Comparison of ENCODE assay signal across 23 mouse cellular contexts in genomic region chr3:157198659-157199058, GRCm38 (mm10).
DNase-seq lines count a peak whose midpoint lies in the region; ATAC-seq and TF ChIP-seq lines count a peak whose summit lies in the region.
"Had no signal": no experiment of that assay in that cellular context is flagged by ENCODE, and none has a peak within 500 bp of the region (broad histone marks: within the 10 kb centered on the region; RNA-seq: fewer than 3 reads in every experiment).

No protein-coding gene starts in this region.

- TF ChIP-seq CTCF in hindbrain, postnatal 0 days (IDR thresholded peaks at IDR 0.05; ENCODE audit: low read depth) = peak; percentile 37; the same call in 1 of the 2 replicates
- TF ChIP-seq CTCF in liver, postnatal 0 days (IDR thresholded peaks at IDR 0.05; ENCODE audit: low read depth) = 0 out of 2 replicates have a peak, but pooled peaks have one; percentile 9

- H3K4me2 ChIP-seq in hindbrain, postnatal 0 days (ENCODE audit: low read depth, low read length) = no peak overlapping the region
- no peak overlapping the region for H3K4me2 ChIP-seq in hindbrain, embryonic 13.5 days
- H3K4me2 ChIP-seq in liver, postnatal 0 days (ENCODE audit: low read depth, low read length) = no peak overlapping the region
- no peak overlapping the region for H3K4me2 ChIP-seq in liver, embryonic 12.5 days
- H3K4me2 ChIP-seq: embryonic facial prominence, embryonic 15.5 days; heart, embryonic 13.5 days; limb, embryonic 15.5 days; liver, embryonic 15.5 days; midbrain, embryonic 13.5 days; neural tube, embryonic 13.5 days had no signal

- WGBS in hindbrain, postnatal 0 days = 85% methylated on average over 4 of the region's 4 CpGs
- 86% methylated on average over 4 of the region's 4 CpGs for WGBS in hindbrain, embryonic 13.5 days
- WGBS in liver, postnatal 0 days (ENCODE audit: insufficient replicate concordance) = 69% methylated on average over 4 of the region's 4 CpGs
- 54% methylated on average over 4 of the region's 4 CpGs for whole genome bisulfite sequencing in liver, embryonic 12.5 days (ENCODE audit: insufficient replicate concordance)

- ATAC-seq in hindbrain, postnatal 0 days = no peak
- no peak for ATAC-seq in hindbrain, embryonic 13.5 days (ENCODE audit: low FRiP score)
- ATAC-seq in liver, postnatal 0 days = no peak
- no peak for ATAC-seq in liver, embryonic 12.5 days
- ATAC-seq: midbrain, embryonic 13.5 days had no signal

- DNase-seq in hindbrain, postnatal 0 days (ENCODE audit: low spot score) = no peak
- DNase-seq in liver, postnatal 0 days = no peak
- DNase-seq in 416B (ENCODE audit: low read depth) (peak; percentile 7), ES-CJ7 (ENCODE audit: low read depth, low spot score) (peak; percentile 11)
- DNase-seq in right cerebral cortex, postnatal 14 days = no peak
- DNase-seq: adrenal gland, postnatal 36 days; cerebellum, adult 9-10 months; gastrocnemius, postnatal 25 days; heart, adult 18-20 months; heart, postnatal 14 days; kidney, adult 2 months; kidney, postnatal 10 days; layer of hippocampus, postnatal 36 days; right cerebral cortex, adult 18-20 months had no signal

- no peak overlapping the region for H3K9ac ChIP-seq in hindbrain, postnatal 0 days (replicated peaks; ENCODE audit: low read length)
- H3K9ac ChIP-seq in hindbrain, embryonic 13.5 days = no peak overlapping the region
- no peak overlapping the region for H3K9ac ChIP-seq in liver, postnatal 0 days (replicated peaks)
- no peak overlapping the region for H3K9ac ChIP-seq in liver, embryonic 12.5 days
- H3K9ac ChIP-seq: embryonic facial prominence, embryonic 15.5 days; heart, embryonic 13.5 days; limb, embryonic 15.5 days; liver, embryonic 15.5 days; midbrain, embryonic 13.5 days; neural tube, embryonic 13.5 days had no signal

- H3K27ac ChIP-seq in hindbrain, postnatal 0 days = no peak overlapping the region
- H3K27ac ChIP-seq in hindbrain, embryonic 13.5 days = no peak overlapping the region
- no peak overlapping the region for H3K27ac ChIP-seq in liver, postnatal 0 days (ENCODE audit: low read depth)
- no peak overlapping the region for H3K27ac ChIP-seq in liver, embryonic 12.5 days
- H3K27ac ChIP-seq: embryonic facial prominence, embryonic 15.5 days; heart, embryonic 13.5 days; limb, embryonic 15.5 days; liver, embryonic 15.5 days; midbrain, embryonic 13.5 days; neural tube, embryonic 13.5 days had no signal

- no peaks in the 10 kb centered on the region for H3K27me3 ChIP-seq in hindbrain, postnatal 0 days (ENCODE audit: insufficient read depth, low read length)
- H3K27me3 ChIP-seq in hindbrain, embryonic 13.5 days = no peaks in the 10 kb centered on the region
- no peaks in the 10 kb centered on the region for H3K27me3 ChIP-seq in liver, postnatal 0 days (ENCODE audit: insufficient read depth, low read length)
- H3K27me3 ChIP-seq in liver, embryonic 12.5 days (replicated peaks) = no peaks in the 10 kb centered on the region
- H3K27me3 ChIP-seq: embryonic facial prominence, embryonic 15.5 days; heart, embryonic 13.5 days; limb, embryonic 15.5 days; liver, embryonic 15.5 days; midbrain, embryonic 13.5 days; neural tube, embryonic 13.5 days had no signal

- no peaks in the 10 kb centered on the region for H3K9me3 ChIP-seq in hindbrain, postnatal 0 days (ENCODE audit: low read length)
- no peaks in the 10 kb centered on the region for H3K9me3 ChIP-seq in hindbrain, embryonic 13.5 days
- H3K9me3 ChIP-seq in liver, postnatal 0 days (ENCODE audit: low read length) = no peaks in the 10 kb centered on the region
- H3K9me3 ChIP-seq in liver, embryonic 12.5 days (replicated peaks) = no peaks in the 10 kb centered on the region
- H3K9me3 ChIP-seq: embryonic facial prominence, embryonic 15.5 days; heart, embryonic 13.5 days; limb, embryonic 15.5 days; liver, embryonic 15.5 days; midbrain, embryonic 13.5 days; neural tube, embryonic 13.5 days had no signal

- H3K36me3 ChIP-seq in hindbrain, postnatal 0 days (ENCODE audit: insufficient read depth, low read length) = no peaks in the 10 kb centered on the region
- no peaks in the 10 kb centered on the region for H3K36me3 ChIP-seq in hindbrain, embryonic 13.5 days
- no peaks in the 10 kb centered on the region for H3K36me3 ChIP-seq in liver, postnatal 0 days (replicated peaks; ENCODE audit: insufficient read depth, low read length)
- no peaks in the 10 kb centered on the region for H3K36me3 ChIP-seq in liver, embryonic 12.5 days
- H3K36me3 ChIP-seq: embryonic facial prominence, embryonic 15.5 days; heart, embryonic 13.5 days; limb, embryonic 15.5 days; liver, embryonic 15.5 days; midbrain, embryonic 13.5 days; neural tube, embryonic 13.5 days had no signal

- no peak overlapping the region for H3K4me3 ChIP-seq in hindbrain, postnatal 0 days (ENCODE audit: low read length)
- H3K4me3 ChIP-seq in hindbrain, embryonic 13.5 days = no peak overlapping the region
- no peak overlapping the region for H3K4me3 ChIP-seq in liver, postnatal 0 days (ENCODE audit: low read depth, low read length)
- no peak overlapping the region for H3K4me3 ChIP-seq in liver, embryonic 12.5 days
- H3K4me3 ChIP-seq: embryonic facial prominence, embryonic 15.5 days; heart, embryonic 13.5 days; limb, embryonic 15.5 days; liver, embryonic 15.5 days; midbrain, embryonic 13.5 days; myocyte; neural tube, embryonic 13.5 days had no signal

- no peak for TF ChIP-seq EP300 in liver, postnatal 0 days (IDR thresholded peaks at IDR 0.05; ENCODE audit: low read depth)

- peaks cover 3% of the 10 kb centered on the region; the same call in 1 of the 2 replicates for H3K4me1 ChIP-seq in hindbrain, postnatal 0 days (ENCODE audit: insufficient read depth, low read length)
- no peaks in the 10 kb centered on the region for H3K4me1 ChIP-seq in hindbrain, embryonic 13.5 days (replicated peaks)
- no peaks in the 10 kb centered on the region for H3K4me1 ChIP-seq in liver, postnatal 0 days (ENCODE audit: insufficient read depth)
- H3K4me1 ChIP-seq in liver, embryonic 12.5 days = no peaks in the 10 kb centered on the region
- H3K4me1 ChIP-seq: embryonic facial prominence, embryonic 15.5 days; heart, embryonic 13.5 days; limb, embryonic 15.5 days; liver, embryonic 15.5 days; midbrain, embryonic 13.5 days; neural tube, embryonic 13.5 days had no signal

Comparison
In these comparisons a context has a peak if more than half of its experiments do, and no peak if none do; other contexts are left out.
1. DNase-seq: peak in 416B (single experiment) and ES-CJ7 (single experiment); none in hindbrain, postnatal 0 days (single experiment), liver, postnatal 0 days (single experiment) and right cerebral cortex, postnatal 14 days (single experiment).